Mouse (Mus musculus) hindbrain, postnatal 0 days (tissue): ENCODE results near the gene Cds1. TPM values are rescaled to one million over a fixed set of nuclear protein-coding genes. Genes with fewer than 3 reads are reported as not detected.

Experiments used
- ATAC-seq: fragments of 200-750 bp; cut with Nextera tagmentation; 2 replicates; pipeline ENCODE4 v1.8.0; 2017; ENCODE audit warnings: mild to moderate bottlenecking, moderate TSS enrichment, moderate library complexity
- DNase-seq: peaks from one replicate; pipeline ENCODE4 v3.0.0-alpha.2; 2015; ENCODE audit warnings: low spot score
- H3K27ac ChIP-seq: fragments of 300-500 bp; sonication (generic); 2 replicates; pipeline ENCODE4 v1.5.1; 2014; ENCODE audit warnings: mild to moderate bottlenecking
- H3K27me3 ChIP-seq: fragments of 300-500 bp; sonication (generic); 2 replicates; pipeline ENCODE4 v1.6.1; 2014; ENCODE audit warnings: low read length, mixed read lengths; ENCODE audit not compliant: insufficient read depth
- H3K36me3 ChIP-seq: fragments of 300-500 bp; sonication (generic); 2 replicates; pipeline ENCODE4 v1.6.1; 2014; ENCODE audit warnings: low read length, mixed read lengths; ENCODE audit not compliant: insufficient read depth
- H3K4me1 ChIP-seq: fragments of 300-500 bp; sonication (generic); 2 replicates; pipeline ENCODE4 v1.6.1; 2014; ENCODE audit warnings: antibody characterized with exemption, low read length, mixed read lengths; ENCODE audit not compliant: insufficient read depth
- H3K4me2 ChIP-seq: fragments of 300-500 bp; sonication (generic); 2 replicates; pipeline ENCODE4 v1.6.1; 2014; ENCODE audit warnings: low read depth, mild to moderate bottlenecking, low read length, moderate library complexity, mixed read lengths
- H3K4me3 ChIP-seq: fragments of 300-500 bp; sonication (generic); 2 replicates; pipeline ENCODE4 v1.5.1; 2014; ENCODE audit warnings: low read length
- H3K9ac ChIP-seq: fragments of 300-500 bp; sonication (generic); replicated peaks from 2 replicates; pipeline ENCODE4 v1.6.1; 2014; ENCODE audit warnings: mild to moderate bottlenecking, low read length, moderate library complexity, mixed read lengths
- H3K9me3 ChIP-seq: fragments of 300-500 bp; sonication (generic); 2 replicates; pipeline ENCODE4 v1.6.1; 2016; ENCODE audit warnings: low read length, mixed read lengths
- CTCF ChIP-seq: IDR thresholded peaks from 2 replicates; pipeline ENCODE4 v1.5.1; 2016; ENCODE audit warnings: antibody characterized with exemption, control low read depth, low read depth
- WGBS: fragments of 180-500 bp; shearing (Covaris S2); extraction: QIAGEN DNeasy Blood & Tissue Kit; methylation state at CpG from one replicate; pipeline ENCODE4 v1.1.7; 2014; 5-methylcytosine and 5-hydroxymethylcytosine counted together
- polyA plus RNA-seq: library from polyadenylated mRNA; unstranded; fragments of >200 nt; fragmentation: Nextera tagmentation; extraction: Ambion mirVana; gene quantifications from 2 replicates; pipeline ENCODE4 v1.2.1, GENCODE M21; 2015
- total RNA-seq: library from RNA; depleted of rRNA; stranded (reverse); fragments of >200 nt; gene quantifications from 2 replicates; pipeline ENCODE4 v1.2.3, GENCODE M21; 2014

The Cds1 gene
- total and polyA plus RNA-seq, 2 experiments from 2014 or later = 11.1 to 20.2 TPM

DNA sequence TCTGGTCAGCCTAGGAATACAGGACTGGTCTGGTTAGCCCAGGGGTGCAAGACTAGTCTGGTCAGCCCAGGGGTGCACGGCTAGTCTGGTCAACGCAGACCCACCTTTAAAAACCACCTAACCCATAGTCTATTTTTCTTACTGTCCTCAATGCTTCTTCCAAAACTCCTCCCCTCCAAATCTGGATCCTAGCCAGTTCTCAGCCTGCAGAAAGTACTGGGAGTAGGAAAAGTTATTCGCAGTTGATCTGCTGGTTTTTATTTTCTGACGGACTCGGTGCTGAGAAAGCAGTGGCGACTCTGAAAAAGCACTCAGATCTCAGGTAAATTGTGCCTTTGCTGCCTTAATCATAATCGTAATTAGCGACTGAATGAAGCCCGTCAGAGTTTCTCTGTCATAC, 7.7 kb downstream of the Cds1 start:
- H3K4me2 ChIP-seq = no peak overlapping the region
- H3K27ac ChIP-seq = no peak overlapping the region
- peaks cover 3% of the 10 kb centered on the region; the same call in 1 of the 2 replicates for H3K27me3 ChIP-seq
- no peak for TF ChIP-seq CTCF
- no peaks in the 10 kb centered on the region for H3K36me3 ChIP-seq
- H3K9ac ChIP-seq = no peak overlapping the region
- no peak for DNase-seq
- no peak overlapping the region for H3K4me3 ChIP-seq
- ATAC-seq = no peak
- WGBS = 70% methylated on average over 9 of the region's 9 CpGs
- no peaks in the 10 kb centered on the region for H3K9me3 ChIP-seq
- no peaks in the 10 kb centered on the region for H3K4me1 ChIP-seq

DNA sequence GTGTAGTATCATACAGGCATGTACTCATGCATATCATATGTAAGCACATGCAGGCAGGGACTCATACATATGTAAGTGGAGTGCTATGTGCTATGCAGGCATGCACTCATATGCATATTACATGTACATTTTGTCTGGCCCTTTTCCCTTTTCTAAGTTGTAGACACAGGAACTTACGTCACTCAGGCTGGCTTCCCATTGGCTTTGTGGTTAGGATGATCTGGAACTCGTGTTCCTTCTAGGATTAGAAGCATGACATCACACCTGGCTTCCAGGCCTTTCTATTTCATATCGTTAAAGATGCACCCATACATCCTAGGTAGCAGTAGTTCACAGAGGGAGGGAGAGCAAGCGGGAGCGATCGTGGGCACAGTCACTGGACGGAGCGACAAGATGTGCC, 10.3 kb downstream of the Cds1 start:
- H3K9me3 ChIP-seq = no peaks in the 10 kb centered on the region
- no peaks in the 10 kb centered on the region for H3K27me3 ChIP-seq
- no peaks in the 10 kb centered on the region for H3K4me1 ChIP-seq
- no peak overlapping the region for H3K27ac ChIP-seq
- TF ChIP-seq CTCF = no peak
- 88% methylated on average over 8 of the region's 8 CpGs for WGBS
- H3K9ac ChIP-seq = no peak overlapping the region
- no peak overlapping the region for H3K4me3 ChIP-seq
- ATAC-seq = no peak
- no peak overlapping the region for H3K4me2 ChIP-seq
- no peaks in the 10 kb centered on the region for H3K36me3 ChIP-seq
- no peak for DNase-seq

GRCm38 (mm10) chr5:101776528-101776927, 11.6 kb downstream of the Cds1 start:
- ATAC-seq = no peak

GRCm38 (mm10) chr5:101779376-101779863, 14.5 kb downstream of the Cds1 start:
- 60% methylated on average over 15 of the region's 15 CpGs for WGBS
- no peak for ATAC-seq
- H3K27me3 ChIP-seq = no peaks in the 10 kb centered on the region
- no peak for TF ChIP-seq CTCF
- no peak overlapping the region for H3K4me2 ChIP-seq
- no peaks in the 10 kb centered on the region for H3K4me1 ChIP-seq
- H3K27ac ChIP-seq = no peak overlapping the region
- H3K9ac ChIP-seq = no peak overlapping the region
- no peaks in the 10 kb centered on the region for H3K36me3 ChIP-seq
- no peak for DNase-seq
- no peaks in the 10 kb centered on the region for H3K9me3 ChIP-seq
- no peak overlapping the region for H3K4me3 ChIP-seq

More at GRCm38 (mm10) chr5:101776528-101776927, 11.6 kb downstream of the Cds1 start:
- DNase-seq = no peak
- TF ChIP-seq CTCF = no peak
- 73% methylated on average over 8 of the region's 8 CpGs for WGBS
- Histone ChIP-seq H3K36me3 (no peaks in the 10 kb centered on the region), H3K9ac (no peak overlapping the region), H3K27ac (no peak overlapping the region), H3K9me3 (no peaks in the 10 kb centered on the region), H3K4me2 (no peak overlapping the region), H3K27me3 (no peaks in the 10 kb centered on the region), H3K4me1 (no peaks in the 10 kb centered on the region), H3K4me3 (no peak overlapping the region)

DNA sequence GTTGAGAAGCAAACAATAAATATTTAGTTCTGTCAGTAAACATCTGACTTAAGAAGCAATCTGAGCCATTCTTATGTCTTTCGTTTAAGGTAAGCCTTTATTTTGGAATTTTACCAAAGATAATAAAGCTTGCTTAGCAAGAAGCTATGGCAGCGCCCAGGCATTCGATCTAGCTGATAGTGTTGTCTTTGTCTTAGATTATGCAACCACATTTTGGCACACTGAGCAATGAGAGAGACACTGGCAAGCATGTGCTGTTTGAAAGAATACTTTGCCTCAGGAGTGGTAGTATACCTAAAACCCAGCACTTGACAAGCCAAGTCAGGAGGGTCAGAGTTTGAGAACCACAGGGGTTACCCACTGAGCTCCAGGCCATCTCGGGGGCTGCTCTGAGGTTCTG, 16.0 kb downstream of the Cds1 start:
- DNase-seq (no peak), ATAC-seq (no peak)
- H3K27me3 ChIP-seq = no peaks in the 10 kb centered on the region
- no peaks in the 10 kb centered on the region for H3K4me1 ChIP-seq
- no peak overlapping the region for H3K27ac ChIP-seq
- H3K9ac ChIP-seq = no peak overlapping the region
- 75% methylated on average over 4 of the region's 4 CpGs for WGBS
- TF ChIP-seq CTCF = no peak
- H3K36me3 ChIP-seq = no peaks in the 10 kb centered on the region
- H3K4me3 ChIP-seq = no peak overlapping the region
- H3K4me2 ChIP-seq = no peak overlapping the region
- H3K9me3 ChIP-seq = no peaks in the 10 kb centered on the region

- Histone ChIP-seq H3K4me1 (no peaks in the 10 kb centered on the region), H3K9me3 (no peaks in the 10 kb centered on the region), H3K27me3 (no peaks in the 10 kb centered on the region), H3K27ac (no peak overlapping the region), H3K9ac (no peak overlapping the region), H3K4me3 (no peak overlapping the region), H3K36me3 (no peaks in the 10 kb centered on the region), H3K4me2 (no peak overlapping the region)
- DNase-seq = no peak
- TF ChIP-seq CTCF = no peak
- ATAC-seq = no peak
- 91% methylated on average over 3 of the region's 3 CpGs for WGBS
These were observed 19.4 kb downstream of the Cds1 start for GRCm38 (mm10) chr5:101784328-101784727.

DNA sequence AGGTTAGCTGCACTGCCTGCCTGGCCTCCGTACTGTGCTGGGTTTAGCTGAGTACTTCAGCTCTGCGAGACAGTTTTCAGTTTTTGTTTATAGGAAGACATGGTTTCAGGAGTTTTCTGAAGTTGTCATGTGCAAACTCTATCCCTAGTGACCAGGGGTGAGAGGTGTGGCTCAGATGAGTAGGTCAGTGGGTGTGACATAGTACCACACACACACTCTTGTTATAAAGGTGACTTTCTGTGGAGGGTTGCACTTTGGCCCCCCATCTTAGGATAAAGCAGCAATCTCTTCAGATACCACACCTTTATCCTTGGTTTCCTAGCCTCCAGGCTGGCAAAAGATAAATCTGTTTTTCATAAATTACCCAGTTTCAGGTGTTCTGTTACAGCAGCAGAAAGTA, 19.9 kb downstream of the Cds1 start:
- Histone ChIP-seq H3K4me1 (no peaks in the 10 kb centered on the region), H3K27ac (no peak overlapping the region), H3K9ac (no peak overlapping the region), H3K27me3 (no peaks in the 10 kb centered on the region), H3K9me3 (no peaks in the 10 kb centered on the region), H3K4me3 (no peak overlapping the region), H3K36me3 (no peaks in the 10 kb centered on the region), H3K4me2 (no peak overlapping the region)
- ATAC-seq (no peak), DNase-seq (no peak)
- TF ChIP-seq CTCF = no peak
- 93% methylated on average over 2 of the region's 2 CpGs for WGBS
